Mouse (Mus musculus) naive thymus-derived CD4-positive, alpha-beta T cell, adult 2 months (primary cell): ENCODE results near the gene Rdh12.
"Not testable (repeated sequence)": the region's sequence is repeated elsewhere in the genome, so short reads cannot be mapped to it uniquely, and the experiment has no call there.

Source experiments
- DNase-seq: peaks from one replicate; pipeline ENCODE4 v3.0.0-alpha.2; 2011; ENCODE audit warnings: low read depth

Gene Rdh12

GRCm38 (mm10) chr12:79208703-79209464, at the start of gene Rdh12:
Rdh12 (plus strand) TSS chr12:79208914.
- peak; percentile 70 for DNase-seq

GRCm38 (mm10) chr12:79162876-79163275, 45.8 kb upstream of the Rdh12 start:
- no peak for DNase-seq

GRCm38 (mm10) chr12:79169173-79169572, 39.5 kb upstream of the Rdh12 start:
- DNase-seq: no peak

- DNase-seq: no peak
Observed at GRCm38 (mm10) chr12:79170421-79170820, 38.3 kb upstream of the Rdh12 start.

- DNase-seq: no peak
Observed at GRCm38 (mm10) chr12:79171269-79171995, 37.3 kb upstream of the Rdh12 start.

GRCm38 (mm10) chr12:79172019-79172941, 36.4 kb upstream of the Rdh12 start, which contains the start of gene Vti1b:
Vti1b (minus strand) TSS chr12:79172667.
- DNase-seq: peak; percentile 93

- no peak for DNase-seq
Observed at GRCm38 (mm10) chr12:79173721-79174120, 35.0 kb upstream of the Rdh12 start.

- no peak for DNase-seq
Observed at GRCm38 (mm10) chr12:79175998-79176397, 32.7 kb upstream of the Rdh12 start.

- not testable (repeated sequence) for DNase-seq
Observed at GRCm38 (mm10) chr12:79185160-79185559, 23.6 kb upstream of the Rdh12 start.

- peak; percentile 68 for DNase-seq
Observed at GRCm38 (mm10) chr12:79190931-79191673, 17.6 kb upstream of the Rdh12 start.

- peak; percentile 90 for DNase-seq
Observed at GRCm38 (mm10) chr12:79191701-79192100, 17.0 kb upstream of the Rdh12 start.

- DNase-seq: no peak
Observed at GRCm38 (mm10) chr12:79192193-79192592, 16.5 kb upstream of the Rdh12 start, which contains the start of gene Rdh11. Rdh11 (minus strand) TSS chr12:79192293.

- peak; percentile 79 for DNase-seq
Observed at GRCm38 (mm10) chr12:79193441-79193840, 15.3 kb upstream of the Rdh12 start.

GRCm38 (mm10) chr12:79197105-79197504, 11.6 kb upstream of the Rdh12 start:
- DNase-seq: no peak

- DNase-seq: no peak
Observed at GRCm38 (mm10) chr12:79201882-79202281, 6.8 kb upstream of the Rdh12 start.

- DNase-seq: no peak
Observed at GRCm38 (mm10) chr12:79211447-79211846, 2.7 kb downstream of the Rdh12 start.

- DNase-seq: no peak
Observed at GRCm38 (mm10) chr12:79217511-79217910, 8.8 kb downstream of the Rdh12 start.

GRCm38 (mm10) chr12:79235485-79236080, 26.9 kb downstream of the Rdh12 start:
- no peak for DNase-seq

GRCm38 (mm10) chr12:79241985-79242384, 33.3 kb downstream of the Rdh12 start:
- no peak for DNase-seq

- DNase-seq: no peak
Observed at GRCm38 (mm10) chr12:79242921-79243320, 34.2 kb downstream of the Rdh12 start.

GRCm38 (mm10) chr12:79248110-79248509, 39.4 kb downstream of the Rdh12 start:
- DNase-seq: no peak
